Mouse (Mus musculus): ENCODE results near the gene Top3a. TPM values are rescaled to one million over a fixed set of nuclear protein-coding genes. Genes with fewer than 3 reads are reported as not detected.

Gene Top3a
- polyA plus RNA-seq, 2 experiments = 14.3 to 17.5 TPM

- H3K4me2 ChIP-seq (replicated peaks; ENCODE audit: low read depth, low read length, severe bottlenecking) = peak overlapping the region; percentile 36
- no peaks in the 10 kb centered on the region for H3K9me3 ChIP-seq (ENCODE audit: control insufficient read depth, low read length)
- H3K9ac ChIP-seq (ENCODE audit: low read depth, low read length, severe bottlenecking) = no peak overlapping the region
- H3K4me1 ChIP-seq (ENCODE audit: control insufficient read depth, insufficient read depth, low read length) = peaks cover 54% of the 10 kb centered on the region
- ATAC-seq (ENCODE audit: low FRiP score, low read depth) (no peak), DNase-seq (ENCODE audit: low spot score) (no peak)
- peak overlapping the region; percentile 11; the same call in 1 of the 2 replicates for H3K4me3 ChIP-seq (replicated peaks; ENCODE audit: low read length)
- H3K27ac ChIP-seq (replicated peaks; ENCODE audit: low read depth, low read length) = no peak overlapping the region
- peaks cover 42% of the 10 kb centered on the region for H3K36me3 ChIP-seq (ENCODE audit: control insufficient read depth, insufficient read depth, low read length)
- H3K27me3 ChIP-seq (ENCODE audit: control insufficient read depth, insufficient read depth, low read length) = no peaks in the 10 kb centered on the region
- no peak for TF ChIP-seq POLR2A (IDR thresholded peaks at IDR 0.05; ENCODE audit: borderline replicate concordance, extremely low read depth, insufficient read depth, insufficient read length)
- WGBS = 93% methylated on average over 10 of the region's 10 CpGs
Measured at GRCm38 (mm10) chr11:60779673-60780189, 2.6 kb upstream of the Top3a start.

- H3K27me3 ChIP-seq (ENCODE audit: control insufficient read depth, insufficient read depth, low read length) = no peaks in the 10 kb centered on the region
- peak overlapping the region; percentile 82 for H3K9ac ChIP-seq (ENCODE audit: low read depth, low read length, severe bottlenecking)
- H3K36me3 ChIP-seq (ENCODE audit: control insufficient read depth, insufficient read depth, low read length) = peaks cover 28% of the 10 kb centered on the region
- no peaks in the 10 kb centered on the region for H3K9me3 ChIP-seq (ENCODE audit: control insufficient read depth, low read length)
- peak overlapping the region; percentile 86 for H3K4me2 ChIP-seq (replicated peaks; ENCODE audit: low read depth, low read length, severe bottlenecking)
- WGBS = 28% methylated on average over 16 of the region's 16 CpGs
- no peak for ATAC-seq (ENCODE audit: low FRiP score, low read depth)
- H3K4me1 ChIP-seq (ENCODE audit: control insufficient read depth, insufficient read depth, low read length) = peaks cover 54% of the 10 kb centered on the region
- no peak for DNase-seq (ENCODE audit: low spot score)
- peak overlapping the region; percentile 60 for H3K4me3 ChIP-seq (replicated peaks; ENCODE audit: low read length)
- peak overlapping the region; percentile 76 for H3K27ac ChIP-seq (replicated peaks; ENCODE audit: low read depth, low read length)
- no peak for TF ChIP-seq POLR2A (IDR thresholded peaks at IDR 0.05; ENCODE audit: borderline replicate concordance, extremely low read depth, insufficient read depth, insufficient read length)
Measured at GRCm38 (mm10) chr11:60777801-60778370, 721 bp upstream of the Top3a start.

GRCm38 (mm10) chr11:60776107-60776828 is 897 bp downstream of the Top3a start:
- peak overlapping the region; percentile 60 for H3K4me3 ChIP-seq (replicated peaks; ENCODE audit: low read length)
- peaks cover 23% of the 10 kb centered on the region for H3K36me3 ChIP-seq (ENCODE audit: control insufficient read depth, insufficient read depth, low read length)
- peak overlapping the region; percentile 86 for H3K4me2 ChIP-seq (replicated peaks; ENCODE audit: low read depth, low read length, severe bottlenecking)
- H3K9me3 ChIP-seq (ENCODE audit: control insufficient read depth, low read length) = no peaks in the 10 kb centered on the region
- no peak for TF ChIP-seq POLR2A (IDR thresholded peaks at IDR 0.05; ENCODE audit: borderline replicate concordance, extremely low read depth, insufficient read depth, insufficient read length)
- H3K27me3 ChIP-seq (ENCODE audit: control insufficient read depth, insufficient read depth, low read length) = no peaks in the 10 kb centered on the region
- H3K27ac ChIP-seq (replicated peaks; ENCODE audit: low read depth, low read length) = peak overlapping the region; percentile 76
- DNase-seq (ENCODE audit: low spot score) (no peak), ATAC-seq (ENCODE audit: low FRiP score, low read depth) (no peak)
- WGBS = 5% methylated on average over 17 of the region's 17 CpGs
- H3K4me1 ChIP-seq (ENCODE audit: control insufficient read depth, insufficient read depth, low read length) = peaks cover 45% of the 10 kb centered on the region
- peak overlapping the region; percentile 82 for H3K9ac ChIP-seq (ENCODE audit: low read depth, low read length, severe bottlenecking)

- peak overlapping the region; percentile 60 for H3K4me3 ChIP-seq (replicated peaks; ENCODE audit: low read length)
- WGBS = 50% methylated on average over 6 of the region's 6 CpGs
- TF ChIP-seq POLR2A (IDR thresholded peaks at IDR 0.05; ENCODE audit: borderline replicate concordance, extremely low read depth, insufficient read depth, insufficient read length) = no peak
- peaks cover 38% of the 10 kb centered on the region for H3K4me1 ChIP-seq (ENCODE audit: control insufficient read depth, insufficient read depth, low read length)
- H3K4me2 ChIP-seq (replicated peaks; ENCODE audit: low read depth, low read length, severe bottlenecking) = peak overlapping the region; percentile 86
- peaks cover 17% of the 10 kb centered on the region for H3K36me3 ChIP-seq (ENCODE audit: control insufficient read depth, insufficient read depth, low read length)
- H3K27ac ChIP-seq (replicated peaks; ENCODE audit: low read depth, low read length) = no peak overlapping the region
- no peaks in the 10 kb centered on the region for H3K27me3 ChIP-seq (ENCODE audit: control insufficient read depth, insufficient read depth, low read length)
- H3K9me3 ChIP-seq (ENCODE audit: control insufficient read depth, low read length) = no peaks in the 10 kb centered on the region
- ATAC-seq (ENCODE audit: low FRiP score, low read depth) = no peak
- DNase-seq (ENCODE audit: low spot score) = no peak
- peak overlapping the region; percentile 82; the same call in 1 of the 2 replicates for H3K9ac ChIP-seq (ENCODE audit: low read depth, low read length, severe bottlenecking)
Measured at GRCm38 (mm10) chr11:60775578-60775977, 1.6 kb downstream of the Top3a start.

- H3K27ac ChIP-seq (replicated peaks; ENCODE audit: low read depth, low read length) = no peak overlapping the region
- 77% methylated on average over 1 of the region's 1 CpGs for WGBS
- DNase-seq (ENCODE audit: low spot score) = no peak
- peak overlapping the region; percentile 86; the same call in 1 of the 2 replicates for H3K4me2 ChIP-seq (replicated peaks; ENCODE audit: low read depth, low read length, severe bottlenecking)
- no peak for TF ChIP-seq POLR2A (IDR thresholded peaks at IDR 0.05; ENCODE audit: borderline replicate concordance, extremely low read depth, insufficient read depth, insufficient read length)
- H3K4me3 ChIP-seq (replicated peaks; ENCODE audit: low read length) = no peak overlapping the region
- peaks cover 10% of the 10 kb centered on the region for H3K36me3 ChIP-seq (ENCODE audit: control insufficient read depth, insufficient read depth, low read length)
- H3K4me1 ChIP-seq (ENCODE audit: control insufficient read depth, insufficient read depth, low read length) = peaks cover 32% of the 10 kb centered on the region
- no peaks in the 10 kb centered on the region for H3K9me3 ChIP-seq (ENCODE audit: control insufficient read depth, low read length)
- 0 out of 2 replicates have a peak overlapping the region, but pooled peaks have one; percentile 82 for H3K9ac ChIP-seq (ENCODE audit: low read depth, low read length, severe bottlenecking)
- no peak for ATAC-seq (ENCODE audit: low FRiP score, low read depth)
- H3K27me3 ChIP-seq (ENCODE audit: control insufficient read depth, insufficient read depth, low read length) = no peaks in the 10 kb centered on the region
Measured at GRCm38 (mm10) chr11:60774841-60775240, 2.3 kb downstream of the Top3a start.

Data from limb, embryonic 14.5 days (tissue).